Mouse (Mus musculus) kidney, postnatal 0 days (tissue): ENCODE data around the gene Prss48. TPM values are rescaled to one million over a fixed set of nuclear protein-coding genes. Genes with fewer than 3 reads are reported as not detected.

Experiments
- ATAC-seq: fragments of 200-750 bp; cut with Nextera tagmentation; replicated peaks from 2 replicates; pipeline ENCODE4 v1.8.0; 2017; ENCODE audit warnings: low read depth, moderate number of reproducible peaks, moderate TSS enrichment, moderate library complexity; ENCODE audit not compliant: low FRiP score
- DNase-seq: peaks from one replicate; pipeline ENCODE4 v3.0.0-alpha.2; 2016; ENCODE audit warnings: low spot score
- H3K27ac ChIP-seq: fragments of 300-500 bp; sonication (generic); 2 replicates; pipeline ENCODE4 v1.5.1; 2014; ENCODE audit warnings: mild to moderate bottlenecking
- H3K27me3 ChIP-seq: fragments of 300-500 bp; sonication (generic); 2 replicates; pipeline ENCODE4 v1.6.1; 2014; ENCODE audit warnings: low read length, mixed read lengths; ENCODE audit not compliant: insufficient read depth
- H3K36me3 ChIP-seq: fragments of 300-500 bp; sonication (generic); 2 replicates; pipeline ENCODE4 v1.6.1; 2014; ENCODE audit warnings: low read length, mixed read lengths; ENCODE audit not compliant: insufficient read depth
- H3K4me1 ChIP-seq: fragments of 300-500 bp; sonication (generic); replicated peaks from 2 replicates; pipeline ENCODE4 v1.6.1; 2014; ENCODE audit warnings: antibody characterized with exemption, low read length, mixed read lengths; ENCODE audit not compliant: insufficient read depth
- H3K4me2 ChIP-seq: fragments of 300-500 bp; sonication (generic); 2 replicates; pipeline ENCODE4 v1.6.1; 2014; ENCODE audit warnings: mild to moderate bottlenecking, low read length, moderate library complexity, mixed read lengths
- H3K4me3 ChIP-seq: fragments of 300-500 bp; sonication (generic); replicated peaks from 2 replicates; pipeline ENCODE4 v1.5.1; 2014; ENCODE audit warnings: low read depth, low read length
- H3K9ac ChIP-seq: fragments of 300-500 bp; sonication (generic); 2 replicates; pipeline ENCODE4 v1.6.1; 2014; ENCODE audit warnings: low read depth, low read length
- H3K9me3 ChIP-seq: fragments of 300-500 bp; sonication (generic); replicated peaks from 2 replicates; pipeline ENCODE4 v1.6.1; 2016; ENCODE audit warnings: low read length, inconsistent platforms, mixed read lengths
- CTCF ChIP-seq: IDR thresholded peaks from 2 replicates; pipeline ENCODE4 v1.5.1; 2016; ENCODE audit warnings: antibody characterized with exemption, low read depth, mild to moderate bottlenecking, moderate library complexity
- WGBS: fragments of 180-500 bp; shearing (Covaris S2); extraction: QIAGEN DNeasy Blood & Tissue Kit; methylation state at CpG from one replicate; pipeline ENCODE4 v1.1.7; 2014; 5-methylcytosine and 5-hydroxymethylcytosine counted together
- polyA plus RNA-seq: library from polyadenylated mRNA; unstranded; fragments of >200 nt; fragmentation: Nextera tagmentation; extraction: Ambion mirVana; gene quantifications from 2 replicates; pipeline ENCODE4 v1.2.1, GENCODE M21; 2015

The Prss48 gene
- polyA plus RNA-seq, 1 experiment from 2014 or later: not detected

- no peak overlapping the region for H3K27ac ChIP-seq
- TF ChIP-seq CTCF: no peak
- DNase-seq (no peak), ATAC-seq (no peak; the same call in 1 of the 2 replicates)
- no peaks in the 10 kb centered on the region for H3K27me3 ChIP-seq
- H3K4me2 ChIP-seq: no peak overlapping the region
- WGBS: 85% methylated on average over 1 of the region's 1 CpGs
- no peak overlapping the region for H3K9ac ChIP-seq
- no peaks in the 10 kb centered on the region for H3K36me3 ChIP-seq
- no peak overlapping the region for H3K4me3 ChIP-seq
- H3K4me1 ChIP-seq: no peaks in the 10 kb centered on the region
- H3K9me3 ChIP-seq: no peaks in the 10 kb centered on the region
Measured at GRCm38 (mm10) chr3:85959669-85960068, 42.6 kb downstream of the Prss48 start.

- Histone ChIP-seq H3K4me3 (no peak overlapping the region), H3K9me3 (no peaks in the 10 kb centered on the region), H3K4me2 (no peak overlapping the region), H3K27ac (no peak overlapping the region), H3K4me1 (no peaks in the 10 kb centered on the region), H3K27me3 (no peaks in the 10 kb centered on the region), H3K9ac (no peak overlapping the region), H3K36me3 (no peaks in the 10 kb centered on the region)
- 88% methylated on average over 5 of the region's 5 CpGs for WGBS
- no peak for TF ChIP-seq CTCF
- no peak for DNase-seq
- ATAC-seq: no peak
Measured at GRCm38 (mm10) chr3:85955704-85956103, 46.6 kb downstream of the Prss48 start.

- Histone ChIP-seq H3K27me3 (no peaks in the 10 kb centered on the region), H3K4me3 (no peak overlapping the region), H3K36me3 (no peaks in the 10 kb centered on the region), H3K4me2 (no peak overlapping the region), H3K4me1 (no peaks in the 10 kb centered on the region), H3K27ac (no peak overlapping the region), H3K9ac (no peak overlapping the region), H3K9me3 (no peaks in the 10 kb centered on the region)
- 92% methylated on average over 9 of the region's 9 CpGs for WGBS
- ATAC-seq (no peak), DNase-seq (no peak)
- TF ChIP-seq CTCF: no peak
Measured at GRCm38 (mm10) chr3:85955269-85955668, 47.0 kb downstream of the Prss48 start.

GRCm38 (mm10) chr3:85952696-85953283 lies 49.5 kb downstream of the Prss48 start:
- Histone ChIP-seq H3K27ac (no peak overlapping the region), H3K4me3 (no peak overlapping the region), H3K36me3 (no peaks in the 10 kb centered on the region), H3K9ac (no peak overlapping the region), H3K4me2 (no peak overlapping the region), H3K9me3 (no peaks in the 10 kb centered on the region), H3K4me1 (no peaks in the 10 kb centered on the region), H3K27me3 (no peaks in the 10 kb centered on the region)
- 70% methylated on average over 10 of the region's 10 CpGs for WGBS
- no peak for DNase-seq
- no peak for TF ChIP-seq CTCF
- ATAC-seq: no peak

- WGBS: 87% methylated on average over 4 of the region's 4 CpGs
- TF ChIP-seq CTCF: no peak
Measured at GRCm38 (mm10) chr3:85950914-85951313, 51.4 kb downstream of the Prss48 start.

More at GRCm38 (mm10) chr3:85950914-85951313, 51.4 kb downstream of the Prss48 start:
- Histone ChIP-seq H3K27ac (no peak overlapping the region), H3K4me1 (no peaks in the 10 kb centered on the region), H3K4me3 (no peak overlapping the region), H3K4me2 (no peak overlapping the region), H3K9ac (no peak overlapping the region), H3K36me3 (no peaks in the 10 kb centered on the region), H3K27me3 (no peaks in the 10 kb centered on the region), H3K9me3 (no peaks in the 10 kb centered on the region)
- ATAC-seq: no peak
- no peak for DNase-seq

Other genes with a start within 250 kb of the Prss48 start
- gene Fam160a1, start 185.2 kb downstream of the Prss48 start, polyA plus RNA-seq: 5.5 and 6.8 TPM in 2 replicates
- gene Glt28d2, start 115.0 kb downstream of the Prss48 start, polyA plus RNA-seq: 4.5 and 5.0 TPM in 2 replicates
- gene Gm37240, start 115.0 kb downstream of the Prss48 start, polyA plus RNA-seq: 10.8 and 12.0 TPM in 2 replicates
- gene Sh3d19, start 31.4 kb downstream of the Prss48 start, polyA plus RNA-seq: 24.2 and 29.0 TPM in 2 replicates
- 1,526 and 1,685 TPM in 2 replicates for gene Rps3a1, start 140.2 kb upstream of the Prss48 start, polyA plus RNA-seq
- 5.9 and 6.3 TPM in 2 replicates for gene Lrba, start 222.2 kb upstream of the Prss48 start, polyA plus RNA-seq